Mouse (Mus musculus) liver, embryonic 14.5 days (tissue): ENCODE results near the gene Prss38.

Source experiments
- CTCF ChIP-seq: IDR thresholded peaks from 2 replicates; pipeline ENCODE4 v1.5.1; 2016; ENCODE audit warnings: antibody characterized with exemption, low read depth, control low read depth
- EP300 ChIP-seq: IDR thresholded peaks from 2 replicates; pipeline ENCODE4 v1.6.1; 2016; ENCODE audit warnings: antibody characterized with exemption, low read depth

GRCm38 (mm10) chr11:59377999-59378398, 2.5 kb upstream of the Prss38 start:
- no peak for TF ChIP-seq CTCF
- TF ChIP-seq EP300: no peak
